Mouse (Mus musculus): ENCODE results near the gene 4933428G20Rik. TPM values are rescaled to one million over a fixed set of nuclear protein-coding genes. Genes with fewer than 3 reads are reported as not detected.

4933428G20Rik gene
- polyA plus RNA-seq, 1 experiment from 2014 or later, result 0.36 TPM

- peak overlapping the region; percentile 50 for H3K9ac ChIP-seq (replicated peaks)
- no peak overlapping the region for H3K27ac ChIP-seq
- ATAC-seq (ENCODE audit: insufficient number of reproducible peaks, insufficient read depth, low FRiP score, low TSS enrichment, low read depth), result no peak
- peaks cover 29% of the 10 kb centered on the region for H3K36me3 ChIP-seq
- peaks cover 22% of the 10 kb centered on the region for H3K4me1 ChIP-seq (replicated peaks)
- peaks cover 67% of the 10 kb centered on the region for H3K27me3 ChIP-seq
- peak overlapping the region; percentile 74 for H3K4me2 ChIP-seq
- H3K9me3 ChIP-seq, result no peaks in the 10 kb centered on the region
- peak overlapping the region; percentile 45 for H3K4me3 ChIP-seq (replicated peaks)
- WGBS, result 9% methylated on average over 51 of the region's 51 CpGs
Observed at GRCm38 (mm10) chr11:97500720-97501448, 744 bp upstream of the 4933428G20Rik start.

- 77% methylated on average over 4 of the region's 4 CpGs for WGBS
- ATAC-seq (ENCODE audit: insufficient number of reproducible peaks, insufficient read depth, low FRiP score, low TSS enrichment, low read depth), result no peak
- Histone ChIP-seq H3K9ac (replicated peaks) (no peak overlapping the region), H3K27ac (no peak overlapping the region), H3K27me3 (peaks cover 63% of the 10 kb centered on the region), H3K4me1 (replicated peaks) (peaks cover 22% of the 10 kb centered on the region), H3K4me3 (replicated peaks) (no peak overlapping the region), H3K9me3 (no peaks in the 10 kb centered on the region), H3K36me3 (peaks cover 59% of the 10 kb centered on the region), H3K4me2 (no peak overlapping the region)
Observed at GRCm38 (mm10) chr11:97497543-97497942, 2.6 kb downstream of the 4933428G20Rik start.

- H3K9me3 ChIP-seq, result no peaks in the 10 kb centered on the region
- no peak for ATAC-seq (ENCODE audit: insufficient number of reproducible peaks, insufficient read depth, low FRiP score, low TSS enrichment, low read depth)
- H3K4me1 ChIP-seq (replicated peaks), result 0 out of 2 replicates have a peak, but pooled peaks cover 2% of the 10 kb centered on the region
- H3K36me3 ChIP-seq, result peaks cover 68% of the 10 kb centered on the region
- no peak overlapping the region for H3K9ac ChIP-seq (replicated peaks)
- H3K27ac ChIP-seq, result no peak overlapping the region
- no peak overlapping the region for H3K4me2 ChIP-seq
- no peak overlapping the region for H3K4me3 ChIP-seq (replicated peaks)
- H3K27me3 ChIP-seq, result peaks cover 16% of the 10 kb centered on the region
- 88% methylated on average over 3 of the region's 3 CpGs for WGBS
Observed at GRCm38 (mm10) chr11:97492836-97493235, 7.3 kb downstream of the 4933428G20Rik start.

GRCm38 (mm10) chr11:97491640-97492039 is 8.5 kb downstream of the 4933428G20Rik start:
- Histone ChIP-seq H3K9me3 (no peaks in the 10 kb centered on the region), H3K4me2 (no peak overlapping the region), H3K27me3 (peaks cover 4% of the 10 kb centered on the region), H3K4me1 (replicated peaks) (0 out of 2 replicates have a peak, but pooled peaks cover 2% of the 10 kb centered on the region), H3K4me3 (replicated peaks) (no peak overlapping the region), H3K36me3 (peaks cover 68% of the 10 kb centered on the region), H3K27ac (no peak overlapping the region), H3K9ac (replicated peaks) (no peak overlapping the region)
- 74% methylated on average over 10 of the region's 10 CpGs for WGBS
- ATAC-seq (ENCODE audit: insufficient number of reproducible peaks, insufficient read depth, low FRiP score, low TSS enrichment, low read depth), result no peak

GRCm38 (mm10) chr11:97489589-97490324 is 10.4 kb downstream of the 4933428G20Rik start:
- no peak overlapping the region for H3K9ac ChIP-seq (replicated peaks)
- no peak overlapping the region for H3K4me2 ChIP-seq
- H3K27me3 ChIP-seq, result no peaks in the 10 kb centered on the region
- H3K4me3 ChIP-seq (replicated peaks), result no peak overlapping the region
- no peak overlapping the region for H3K27ac ChIP-seq
- H3K36me3 ChIP-seq, result peaks cover 71% of the 10 kb centered on the region
- H3K4me1 ChIP-seq (replicated peaks), result 0 out of 2 replicates have a peak, but pooled peaks cover 2% of the 10 kb centered on the region
- WGBS, result 31% methylated on average over 16 of the region's 16 CpGs
- H3K9me3 ChIP-seq, result no peaks in the 10 kb centered on the region
- peak; percentile 37; the same call in 1 of the 2 replicates for ATAC-seq (ENCODE audit: insufficient number of reproducible peaks, insufficient read depth, low FRiP score, low TSS enrichment, low read depth)

GRCm38 (mm10) chr11:97487656-97488055 is 12.5 kb downstream of the 4933428G20Rik start:
- H3K27me3 ChIP-seq, result no peaks in the 10 kb centered on the region
- 81% methylated on average over 3 of the region's 3 CpGs for WGBS
- no peak overlapping the region for H3K4me2 ChIP-seq
- H3K36me3 ChIP-seq, result peaks cover 71% of the 10 kb centered on the region
- H3K4me3 ChIP-seq (replicated peaks), result no peak overlapping the region
- H3K4me1 ChIP-seq (replicated peaks), result 0 out of 2 replicates have a peak, but pooled peaks cover 2% of the 10 kb centered on the region
- ATAC-seq (ENCODE audit: insufficient number of reproducible peaks, insufficient read depth, low FRiP score, low TSS enrichment, low read depth), result no peak
- no peak overlapping the region for H3K9ac ChIP-seq (replicated peaks)
- H3K27ac ChIP-seq, result no peak overlapping the region
- H3K9me3 ChIP-seq, result no peaks in the 10 kb centered on the region

GRCm38 (mm10) chr11:97485661-97486060 is 14.5 kb downstream of the 4933428G20Rik start:
- Histone ChIP-seq H3K9ac (replicated peaks) (no peak overlapping the region), H3K4me1 (replicated peaks) (0 out of 2 replicates have a peak, but pooled peaks cover 12% of the 10 kb centered on the region), H3K4me3 (replicated peaks) (no peak overlapping the region), H3K4me2 (no peak overlapping the region), H3K9me3 (no peaks in the 10 kb centered on the region), H3K27me3 (no peaks in the 10 kb centered on the region), H3K36me3 (peaks cover 72% of the 10 kb centered on the region), H3K27ac (0 out of 2 replicates have a peak overlapping the region, but pooled peaks have one; percentile 25)
- 87% methylated on average over 8 of the region's 8 CpGs for WGBS
- ATAC-seq (ENCODE audit: insufficient number of reproducible peaks, insufficient read depth, low FRiP score, low TSS enrichment, low read depth), result no peak

- Histone ChIP-seq H3K27ac (no peak overlapping the region), H3K9ac (replicated peaks) (no peak overlapping the region), H3K4me1 (replicated peaks) (0 out of 2 replicates have a peak, but pooled peaks cover 10% of the 10 kb centered on the region), H3K27me3 (no peaks in the 10 kb centered on the region), H3K36me3 (peaks cover 93% of the 10 kb centered on the region), H3K9me3 (no peaks in the 10 kb centered on the region), H3K4me3 (replicated peaks) (no peak overlapping the region), H3K4me2 (no peak overlapping the region)
- 92% methylated on average over 8 of the region's 8 CpGs for WGBS
- ATAC-seq (ENCODE audit: insufficient number of reproducible peaks, insufficient read depth, low FRiP score, low TSS enrichment, low read depth), result no peak
Observed at GRCm38 (mm10) chr11:97479824-97480223, 20.3 kb downstream of the 4933428G20Rik start.

GRCm38 (mm10) chr11:97479085-97479484 is 21.1 kb downstream of the 4933428G20Rik start:
- H3K36me3 ChIP-seq, result peaks cover 93% of the 10 kb centered on the region

GRCm38 (mm10) chr11:97478345-97478744 is 21.8 kb downstream of the 4933428G20Rik start:
- no peaks in the 10 kb centered on the region for H3K9me3 ChIP-seq
- 90% methylated on average over 6 of the region's 6 CpGs for WGBS
- no peak overlapping the region for H3K9ac ChIP-seq (replicated peaks)
- H3K4me3 ChIP-seq (replicated peaks), result no peak overlapping the region
- no peak for ATAC-seq (ENCODE audit: insufficient number of reproducible peaks, insufficient read depth, low FRiP score, low TSS enrichment, low read depth)
- H3K4me1 ChIP-seq (replicated peaks), result 0 out of 2 replicates have a peak, but pooled peaks cover 10% of the 10 kb centered on the region
- no peak overlapping the region for H3K4me2 ChIP-seq
- no peaks in the 10 kb centered on the region for H3K27me3 ChIP-seq
- H3K36me3 ChIP-seq, result peaks cover 95% of the 10 kb centered on the region
- no peak overlapping the region for H3K27ac ChIP-seq

More at GRCm38 (mm10) chr11:97479085-97479484, 21.1 kb downstream of the 4933428G20Rik start:
- Histone ChIP-seq H3K4me1 (replicated peaks) (0 out of 2 replicates have a peak, but pooled peaks cover 10% of the 10 kb centered on the region), H3K4me2 (no peak overlapping the region), H3K9me3 (no peaks in the 10 kb centered on the region), H3K27me3 (no peaks in the 10 kb centered on the region), H3K4me3 (replicated peaks) (no peak overlapping the region), H3K27ac (no peak overlapping the region), H3K9ac (replicated peaks) (no peak overlapping the region)
- WGBS, result 90% methylated on average over 10 of the region's 10 CpGs
- ATAC-seq (ENCODE audit: insufficient number of reproducible peaks, insufficient read depth, low FRiP score, low TSS enrichment, low read depth), result no peak

GRCm38 (mm10) chr11:97477431-97477830 is 22.7 kb downstream of the 4933428G20Rik start:
- H3K9ac ChIP-seq (replicated peaks), result no peak overlapping the region; the same call in 1 of the 2 replicates
- H3K36me3 ChIP-seq, result peaks cover 95% of the 10 kb centered on the region
- H3K27ac ChIP-seq, result no peak overlapping the region
- ATAC-seq (ENCODE audit: insufficient number of reproducible peaks, insufficient read depth, low FRiP score, low TSS enrichment, low read depth), result no peak
- H3K9me3 ChIP-seq, result no peaks in the 10 kb centered on the region
- 0 out of 2 replicates have a peak, but pooled peaks cover 9% of the 10 kb centered on the region for H3K4me1 ChIP-seq (replicated peaks)
- no peaks in the 10 kb centered on the region for H3K27me3 ChIP-seq
- H3K4me2 ChIP-seq, result no peak overlapping the region
- H3K4me3 ChIP-seq (replicated peaks), result no peak overlapping the region
- WGBS, result 93% methylated on average over 7 of the region's 7 CpGs
